Mouse (Mus musculus): Measurements from ENCODE around the gene Klhl25. TPM values are rescaled to one million over a fixed set of nuclear protein-coding genes. Genes with fewer than 3 reads are reported as not detected.
"Not testable (repeated sequence)": the region's sequence is repeated elsewhere in the genome, so short reads cannot be mapped to it uniquely, and the experiment has no call there.

The Klhl25 gene
- polyA plus RNA-seq, 1 experiment from 2014 or later = 13.5 TPM

- 67% methylated on average over 4 of the region's 4 CpGs for whole genome bisulfite sequencing (ENCODE audit: insufficient replicate concordance)
- DNase-seq (no peak), ATAC-seq (no peak)
- H3K27ac ChIP-seq (ENCODE audit: low read depth) = no peak overlapping the region
- H3K4me3 ChIP-seq (ENCODE audit: low read depth, low read length) = no peak overlapping the region
- H3K4me1 ChIP-seq (ENCODE audit: insufficient read depth) = peaks cover 4% of the 10 kb centered on the region
- no peak for TF ChIP-seq EP300 (IDR thresholded peaks at IDR 0.05; ENCODE audit: low read depth)
- TF ChIP-seq CTCF (IDR thresholded peaks at IDR 0.05; ENCODE audit: low read depth) = no peak
- H3K9me3 ChIP-seq (ENCODE audit: low read length) = no peaks in the 10 kb centered on the region
- H3K27me3 ChIP-seq (ENCODE audit: insufficient read depth, low read length) = no peaks in the 10 kb centered on the region
- H3K4me2 ChIP-seq (ENCODE audit: low read depth, low read length) = no peak overlapping the region
- no peaks in the 10 kb centered on the region for H3K36me3 ChIP-seq (replicated peaks; ENCODE audit: insufficient read depth, low read length)
- H3K9ac ChIP-seq (replicated peaks) = no peak overlapping the region
These were observed 8.0 kb upstream of the Klhl25 start for GRCm38 (mm10) chr7:75840071-75840470.

DNA sequence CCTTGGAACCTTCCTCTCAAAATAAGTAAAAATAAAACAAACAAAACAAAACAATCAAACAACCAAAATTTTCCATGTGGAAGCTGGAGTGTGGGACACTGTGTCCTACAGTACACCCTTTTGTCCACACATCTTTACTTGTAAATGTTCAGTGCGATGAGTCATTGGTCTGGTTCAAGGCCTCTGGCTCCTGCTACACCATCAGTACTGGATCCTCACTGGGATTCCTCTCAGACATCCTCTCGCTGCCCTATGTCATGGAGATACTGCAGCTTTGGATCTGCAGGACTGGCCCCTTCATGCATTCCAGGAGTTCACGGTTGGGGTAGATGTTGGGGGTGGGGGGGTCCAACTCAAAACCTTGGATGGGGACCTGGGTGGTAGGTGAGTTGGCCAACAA, 5.8 kb upstream of the Klhl25 start:
- WGBS (ENCODE audit: insufficient replicate concordance) = 80% methylated on average over 3 of the region's 3 CpGs
- DNase-seq = no peak
- Histone ChIP-seq H3K27ac (ENCODE audit: low read depth) (no peak overlapping the region), H3K36me3 (replicated peaks; ENCODE audit: insufficient read depth, low read length) (no peaks in the 10 kb centered on the region), H3K4me3 (ENCODE audit: low read depth, low read length) (no peak overlapping the region), H3K27me3 (ENCODE audit: insufficient read depth, low read length) (no peaks in the 10 kb centered on the region), H3K4me2 (ENCODE audit: low read depth, low read length) (no peak overlapping the region), H3K9me3 (ENCODE audit: low read length) (no peaks in the 10 kb centered on the region), H3K4me1 (ENCODE audit: insufficient read depth) (peaks cover under 1% of the 10 kb centered on the region), H3K9ac (replicated peaks) (no peak overlapping the region)
- no peak for ATAC-seq
- no peak for TF ChIP-seq CTCF (IDR thresholded peaks at IDR 0.05; ENCODE audit: low read depth)
- TF ChIP-seq EP300 (IDR thresholded peaks at IDR 0.05; ENCODE audit: low read depth) = no peak

GRCm38 (mm10) chr7:75845936-75846335, 2.2 kb upstream of the Klhl25 start:
- no peaks in the 10 kb centered on the region for H3K27me3 ChIP-seq (ENCODE audit: insufficient read depth, low read length)
- no peak overlapping the region for H3K27ac ChIP-seq (ENCODE audit: low read depth)
- no peak for ATAC-seq
- DNase-seq = no peak
- no peaks in the 10 kb centered on the region for H3K9me3 ChIP-seq (ENCODE audit: low read length)
- no peak for TF ChIP-seq CTCF (IDR thresholded peaks at IDR 0.05; ENCODE audit: low read depth)
- TF ChIP-seq EP300 (IDR thresholded peaks at IDR 0.05; ENCODE audit: low read depth) = no peak
- H3K36me3 ChIP-seq (replicated peaks; ENCODE audit: insufficient read depth, low read length) = no peaks in the 10 kb centered on the region
- H3K4me3 ChIP-seq (ENCODE audit: low read depth, low read length) = no peak overlapping the region
- no peak overlapping the region for H3K4me2 ChIP-seq (ENCODE audit: low read depth, low read length)
- H3K9ac ChIP-seq (replicated peaks) = no peak overlapping the region
- 95% methylated on average over 1 of the region's 1 CpGs for WGBS (ENCODE audit: insufficient replicate concordance)
- H3K4me1 ChIP-seq (ENCODE audit: insufficient read depth) = peaks cover 15% of the 10 kb centered on the region

DNA sequence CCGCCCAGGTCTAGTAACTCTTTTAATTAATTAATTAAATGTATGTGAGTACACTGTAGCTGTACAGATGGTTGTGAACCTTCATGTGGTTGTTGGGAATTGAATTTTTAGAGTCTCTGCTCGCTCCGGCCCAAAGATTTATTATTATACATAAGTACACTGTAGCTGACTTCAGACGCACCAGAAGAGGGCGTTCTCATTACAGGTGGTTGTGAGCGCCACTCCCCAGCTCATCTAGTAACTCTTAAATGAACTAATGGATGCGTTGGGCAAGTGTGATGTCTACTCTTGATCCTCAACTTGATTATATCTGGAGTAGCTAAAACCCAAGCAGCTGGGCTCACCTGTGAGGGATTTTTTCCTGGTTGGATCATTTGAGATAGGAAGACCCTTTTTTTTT, 1.2 kb upstream of the Klhl25 start:
- 46% methylated on average over 7 of the region's 7 CpGs for WGBS (ENCODE audit: insufficient replicate concordance)
- H3K9me3 ChIP-seq (ENCODE audit: low read length) = no peaks in the 10 kb centered on the region
- no peak overlapping the region for H3K9ac ChIP-seq (replicated peaks)
- H3K27ac ChIP-seq (ENCODE audit: low read depth) = no peak overlapping the region
- ATAC-seq (no peak), DNase-seq (no peak)
- TF ChIP-seq EP300 (IDR thresholded peaks at IDR 0.05; ENCODE audit: low read depth) = no peak
- peak; percentile 52 for TF ChIP-seq CTCF (IDR thresholded peaks at IDR 0.05; ENCODE audit: low read depth)
- H3K4me2 ChIP-seq (ENCODE audit: low read depth, low read length) = peak overlapping the region; percentile 78
- peaks cover 19% of the 10 kb centered on the region for H3K4me1 ChIP-seq (ENCODE audit: insufficient read depth)
- H3K27me3 ChIP-seq (ENCODE audit: insufficient read depth, low read length) = no peaks in the 10 kb centered on the region
- no peaks in the 10 kb centered on the region for H3K36me3 ChIP-seq (replicated peaks; ENCODE audit: insufficient read depth, low read length)
- H3K4me3 ChIP-seq (ENCODE audit: low read depth, low read length) = no peak overlapping the region

DNA sequence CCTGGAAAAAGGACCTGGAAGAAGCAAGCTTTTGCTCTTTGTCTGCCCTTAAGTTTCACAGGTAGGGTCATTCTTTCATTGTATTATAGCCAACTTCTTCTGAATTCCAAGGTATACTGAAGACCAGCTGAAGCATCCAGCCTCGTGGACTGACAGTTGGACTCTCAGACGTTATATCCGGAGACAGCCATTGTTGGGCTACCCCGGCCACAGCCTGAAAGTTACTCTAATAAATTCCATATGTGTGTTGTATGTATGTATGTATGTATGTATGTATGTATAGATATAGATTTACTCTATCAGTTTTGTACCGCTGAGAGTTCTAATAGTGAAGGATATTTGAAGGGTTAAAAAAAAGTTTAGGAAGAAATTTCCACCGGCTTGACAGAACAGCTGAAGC, 621 bp upstream of the Klhl25 start:
- ATAC-seq = no peak
- Histone ChIP-seq H3K4me1 (ENCODE audit: insufficient read depth) (peaks cover 24% of the 10 kb centered on the region), H3K27me3 (ENCODE audit: insufficient read depth, low read length) (no peaks in the 10 kb centered on the region), H3K4me3 (ENCODE audit: low read depth, low read length) (peak overlapping the region; percentile 92), H3K4me2 (ENCODE audit: low read depth, low read length) (peak overlapping the region; percentile 78), H3K36me3 (replicated peaks; ENCODE audit: insufficient read depth, low read length) (no peaks in the 10 kb centered on the region), H3K9me3 (ENCODE audit: low read length) (no peaks in the 10 kb centered on the region), H3K9ac (replicated peaks) (peak overlapping the region; percentile 58), H3K27ac (ENCODE audit: low read depth) (peak overlapping the region; percentile 60; the same call in 1 of the 2 replicates)
- no peak for DNase-seq
- 12% methylated on average over 6 of the region's 6 CpGs for WGBS (ENCODE audit: insufficient replicate concordance)
- TF ChIP-seq EP300 (IDR thresholded peaks at IDR 0.05; ENCODE audit: low read depth) (no peak), CTCF (IDR thresholded peaks at IDR 0.05; ENCODE audit: low read depth) (no peak)

GRCm38 (mm10) chr7:75848776-75849670, 913 bp downstream of the Klhl25 start:
- WGBS (ENCODE audit: insufficient replicate concordance) = 2% methylated on average over 25 of the region's 25 CpGs
- peaks cover 35% of the 10 kb centered on the region for H3K4me1 ChIP-seq (ENCODE audit: insufficient read depth)
- no peaks in the 10 kb centered on the region for H3K9me3 ChIP-seq (ENCODE audit: low read length)
- H3K4me3 ChIP-seq (ENCODE audit: low read depth, low read length) = peak overlapping the region; percentile 92
- H3K4me2 ChIP-seq (ENCODE audit: low read depth, low read length) = peak overlapping the region; percentile 78
- peak; percentile 16 for ATAC-seq
- H3K9ac ChIP-seq (replicated peaks) = peak overlapping the region; percentile 89
- DNase-seq = peak; percentile 67
- TF ChIP-seq CTCF (IDR thresholded peaks at IDR 0.05; ENCODE audit: low read depth) = no peak
- no peak for TF ChIP-seq EP300 (IDR thresholded peaks at IDR 0.05; ENCODE audit: low read depth)
- 0 out of 2 replicates have a peak, but pooled peaks cover 2% of the 10 kb centered on the region for H3K36me3 ChIP-seq (replicated peaks; ENCODE audit: insufficient read depth, low read length)
- no peaks in the 10 kb centered on the region for H3K27me3 ChIP-seq (ENCODE audit: insufficient read depth, low read length)
- H3K27ac ChIP-seq (ENCODE audit: low read depth) = peak overlapping the region; percentile 90

DNA sequence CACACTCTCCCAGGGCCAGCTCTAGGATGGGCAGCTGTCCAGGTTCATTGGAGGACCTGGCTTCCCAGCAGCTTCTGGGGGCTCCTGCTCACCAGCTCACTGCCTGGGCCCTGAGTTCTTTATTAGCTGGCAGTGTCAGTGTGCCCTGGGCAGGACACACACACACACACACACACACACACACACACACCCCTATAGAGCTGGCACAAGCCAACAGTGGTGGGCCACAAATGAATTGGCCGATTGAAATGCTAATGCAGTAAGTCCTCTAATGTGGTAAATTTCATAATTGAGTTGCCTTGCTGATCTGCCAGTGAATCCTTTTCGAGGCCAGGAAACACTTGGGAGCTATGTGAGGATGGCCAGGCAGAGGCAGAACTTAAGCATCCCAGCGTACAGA, 2.3 kb downstream of the Klhl25 start:
- H3K9ac ChIP-seq (replicated peaks); ATAC-seq; H3K9me3 ChIP-seq (ENCODE audit: low read length); DNase-seq; H3K4me2 ChIP-seq (ENCODE audit: low read depth, low read length); H3K36me3 ChIP-seq (replicated peaks; ENCODE audit: insufficient read depth, low read length); H3K4me3 ChIP-seq (ENCODE audit: low read depth, low read length); H3K27me3 ChIP-seq (ENCODE audit: insufficient read depth, low read length); H3K27ac ChIP-seq (ENCODE audit: low read depth): not testable (repeated sequence)
- WGBS (ENCODE audit: insufficient replicate concordance) = 67% methylated on average over 1 of the region's 3 CpGs
- H3K4me1 ChIP-seq (ENCODE audit: insufficient read depth) = peaks cover 49% of the 10 kb centered on the region
